Mouse (Mus musculus): ENCODE data around the gene Dtymk. TPM values are rescaled to one million over a fixed set of nuclear protein-coding genes. Genes with fewer than 3 reads are reported as not detected.

Gene Dtymk
- total and polyA plus RNA-seq, 3 experiments: 193 to 454 (median 391) TPM

DNA sequence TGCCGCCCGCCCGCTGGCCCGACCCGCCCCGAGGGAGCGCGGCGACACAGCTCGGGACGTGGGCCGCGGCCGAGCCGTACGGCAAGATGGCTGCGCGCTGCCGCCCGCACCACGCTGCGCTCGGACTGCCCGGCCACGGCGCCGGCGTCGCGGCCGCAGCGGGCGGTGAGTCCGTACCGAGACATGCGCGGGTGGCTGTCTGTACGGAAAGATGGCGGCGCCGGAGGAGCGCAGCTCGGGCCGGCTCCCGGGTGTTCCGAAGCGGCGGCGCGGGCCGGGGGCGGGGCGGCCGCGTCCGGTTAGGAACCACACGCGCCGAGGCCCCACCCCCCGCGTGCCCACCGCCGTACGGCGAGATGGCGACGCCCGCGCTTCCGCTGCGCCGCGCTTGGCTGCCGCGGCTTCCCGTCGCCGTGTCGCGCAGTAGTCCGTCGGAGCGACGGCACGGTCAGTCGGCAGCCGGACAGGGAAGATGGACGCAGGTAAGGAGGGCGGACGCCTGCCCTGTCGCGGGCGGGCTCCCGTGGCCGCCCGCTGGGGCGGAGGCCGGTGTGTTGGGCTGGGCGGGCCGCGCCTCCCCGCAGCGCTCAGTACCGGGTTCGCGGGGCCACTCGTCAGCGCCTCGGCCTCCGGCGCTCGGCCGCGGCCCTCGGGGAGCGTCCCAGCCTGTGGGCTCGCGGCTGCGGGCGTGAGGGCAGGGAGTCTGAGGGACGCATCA lies 47.0 kb downstream of the Dtymk start, which contains the start of gene Thap4:
Gene Thap4, minus strand, starts transcription at position 292 of the 718 bp plus-strand sequence.
- Histone ChIP-seq H3K4me3 (ENCODE audit: control insufficient read depth in 1 of 2, insufficient read depth in 1 of 2, low read depth in 2 of 2, low read length in 2 of 2) (peak within 1 kb of the TSS; percentile 91 to 94), H3K9ac (ENCODE audit: control insufficient read depth, low read depth, low read length, poor library complexity, severe bottlenecking) (peak within 1 kb of the TSS; percentile 81), H3K27me3 (ENCODE audit: control insufficient read depth in 1 of 2, insufficient read depth in 2 of 2, low read length in 2 of 2) (no peaks in the 10 kb centered on the region), H3K79me2 (ENCODE audit: control insufficient read depth, insufficient read depth, low read length, poor library complexity) (peaks cover 56% of the 10 kb centered on the region), H3K36me3 (ENCODE audit: control insufficient read depth in 1 of 2, insufficient read depth in 2 of 2, low read length in 2 of 2) (peaks cover 0 to 35% of the 10 kb centered on the region in 2 experiments; a peak in 2 of 4 replicates), H3K27ac (ENCODE audit: control insufficient read depth, low read depth, low read length) (peak within 1 kb of the TSS; percentile 77), H3K4me1 (ENCODE audit: control insufficient read depth in 1 of 2, insufficient read depth in 2 of 2, low read length in 2 of 2) (peaks cover 17 to 27% of the 10 kb centered on the region in 2 experiments), H3K9me3 (replicated peaks; ENCODE audit: insufficient read depth, low read length) (no peaks in the 10 kb centered on the region)
- peak; percentile 91 for DNase-seq (ENCODE audit: low read depth, low spot score)
- no peak for TF ChIP-seq ZC3H11A (IDR thresholded peaks at IDR 0.05; ENCODE audit: low read depth, low read length)
- no peak for TF ChIP-seq ZNF384 (IDR thresholded peaks at IDR 0.05; ENCODE audit: low read depth, low read length)
- no peak for TF ChIP-seq USF2 (IDR thresholded peaks at IDR 0.05; ENCODE audit: borderline replicate concordance in 1 of 2, insufficient read depth in 1 of 2, low read depth in 1 of 2, low read length in 2 of 2)
- no peak; the same call in 1 of the 2 replicates for TF ChIP-seq USF1 (IDR thresholded peaks at IDR 0.05; ENCODE audit: low read depth, low read length)
- TF ChIP-seq MAX (IDR thresholded peaks at IDR 0.05; ENCODE audit: low read length): peak; percentile 51
- no peak for TF ChIP-seq SMC3 (IDR thresholded peaks at IDR 0.05; ENCODE audit: low read depth, low read length)
- TF ChIP-seq POLR2AphosphoS5 (IDR thresholded peaks at IDR 0.05; ENCODE audit: borderline replicate concordance, low read depth, low read length): 0 out of 2 replicates have a peak, but pooled peaks have one; percentile 35
- TF ChIP-seq POLR2AphosphoS2 (IDR thresholded peaks at IDR 0.05; ENCODE audit: low read length): no peak
- TF ChIP-seq TAL1 (IDR thresholded peaks at IDR 0.05; ENCODE audit: low read length): no peak
- peak; percentile 46; the same call in 1 of the 2 replicates for TF ChIP-seq RCOR1 (IDR thresholded peaks at IDR 0.05; ENCODE audit: low read depth, low read length)
- TF ChIP-seq JUND (IDR thresholded peaks at IDR 0.05; ENCODE audit: low read depth, low read length): no peak
- TF ChIP-seq CHD2 (IDR thresholded peaks at IDR 0.05; ENCODE audit: low read length): no peak
- TF ChIP-seq CTCF (IDR thresholded peaks at IDR 0.05 in 2 of 3, conservative IDR thresholded peaks at IDR 0.05 in 1 of 3; ENCODE audit: control insufficient read depth in 1 of 3, insufficient read depth in 1 of 3, low read depth in 2 of 3, low read length in 3 of 3, poor library complexity in 1 of 3, severe bottlenecking in 1 of 3): no peak
- no peak; the same call in 1 of the 2 replicates for TF ChIP-seq UBTF (IDR thresholded peaks at IDR 0.05; ENCODE audit: borderline replicate concordance, insufficient read depth, low read depth, low read length)
- no peak; a peak in 1 of 4 replicates for TF ChIP-seq EP300 (IDR thresholded peaks at IDR 0.05; ENCODE audit: low read depth in 1 of 2, low read length in 2 of 2)
- TF ChIP-seq CHD1 (IDR thresholded peaks at IDR 0.05; ENCODE audit: low read depth, low read length): no peak
- no peak for TF ChIP-seq MAZ (IDR thresholded peaks at IDR 0.05; ENCODE audit: low read depth, low read length)
- peak; percentile 75 for TF ChIP-seq NELFE (IDR thresholded peaks at IDR 0.05; ENCODE audit: low read depth, low read length)
- no peak for TF ChIP-seq RAD21 (IDR thresholded peaks at IDR 0.05; ENCODE audit: low read depth, low read length)
- no peak for TF ChIP-seq GATA1 (IDR thresholded peaks at IDR 0.05; ENCODE audit: low read depth, low read length)
- peak; percentile 86 for TF ChIP-seq MXI1 (IDR thresholded peaks at IDR 0.05; ENCODE audit: low read depth, low read length)
- TF ChIP-seq ETS1 (IDR thresholded peaks at IDR 0.05; ENCODE audit: low read depth, low read length): no peak
- TF ChIP-seq BHLHE40 (IDR thresholded peaks at IDR 0.05; ENCODE audit: borderline replicate concordance, low read depth, low read length): no peak
- no peak for TF ChIP-seq MYB (IDR thresholded peaks at IDR 0.05; ENCODE audit: low read depth, low read length)
- TF ChIP-seq TBP (IDR thresholded peaks at IDR 0.05; ENCODE audit: low read depth, low read length): no peak
- peak; percentile 74 for TF ChIP-seq NRF1 (IDR thresholded peaks at IDR 0.05; ENCODE audit: insufficient read depth, low read depth, low read length, poor library complexity, severe bottlenecking)
- TF ChIP-seq MAFK (IDR thresholded peaks at IDR 0.05; ENCODE audit: borderline replicate concordance, low read depth, low read length): no peak
- peak; percentile 90 for TF ChIP-seq KAT2A (conservative IDR thresholded peaks at IDR 0.05; ENCODE audit: low read depth, low read length)
- peak; percentile 89 for TF ChIP-seq ELF1 (IDR thresholded peaks at IDR 0.05; ENCODE audit: low read depth, low read length)
- TF ChIP-seq GABPA (IDR thresholded peaks at IDR 0.05; ENCODE audit: low read depth, low read length): no peak
- no peak for TF ChIP-seq MEF2A (IDR thresholded peaks at IDR 0.05; ENCODE audit: extremely low read depth, insufficient replicate concordance, low read depth, low read length, poor library complexity, severe bottlenecking)
- peak; percentile 38 for TF ChIP-seq TCF12 (IDR thresholded peaks at IDR 0.05; ENCODE audit: low read depth, low read length)
- no peak for TF ChIP-seq ZKSCAN1 (IDR thresholded peaks at IDR 0.05; ENCODE audit: low read depth, low read length)
- no peak; the same call in 1 of the 2 replicates for TF ChIP-seq MYC (IDR thresholded peaks at IDR 0.05; ENCODE audit: low read depth, low read length)
- peak; percentile 91 for TF ChIP-seq HCFC1 (IDR thresholded peaks at IDR 0.05; ENCODE audit: low read depth, low read length)
- no peak for TF ChIP-seq E2F4 (IDR thresholded peaks at IDR 0.05; ENCODE audit: borderline replicate concordance, low read depth, low read length)

All from MEL (cell line).